Mouse (Mus musculus): Measurements from ENCODE around the gene Ugt1a10.
"Not testable (repeated sequence)": the region's sequence is repeated elsewhere in the genome, so short reads cannot be mapped to it uniquely, and the experiment has no call there.

The Ugt1a10 gene

DNA sequence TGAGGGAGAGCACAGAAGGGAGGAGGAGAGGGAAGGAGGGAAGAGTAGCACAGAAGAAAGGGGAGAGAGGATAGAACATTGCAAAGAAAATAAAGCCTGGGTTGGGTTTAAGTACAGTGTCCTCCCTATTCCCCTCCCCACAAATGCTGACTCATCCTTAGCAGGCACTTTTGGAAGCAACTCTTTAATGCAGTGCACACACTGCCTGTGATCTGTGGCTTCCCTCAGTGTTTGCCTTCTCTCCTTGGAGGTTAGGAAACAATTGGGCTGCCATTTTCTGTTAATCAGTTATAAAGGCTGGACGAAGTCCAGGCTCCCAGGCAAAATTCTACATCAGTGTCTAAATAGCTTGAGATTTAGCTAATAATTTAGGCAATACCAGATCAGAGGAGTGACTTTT lies 85.3 kb downstream of the Ugt1a10 start:
- not testable (repeated sequence) for DNase-seq (ENCODE audit: low read depth)

DNA sequence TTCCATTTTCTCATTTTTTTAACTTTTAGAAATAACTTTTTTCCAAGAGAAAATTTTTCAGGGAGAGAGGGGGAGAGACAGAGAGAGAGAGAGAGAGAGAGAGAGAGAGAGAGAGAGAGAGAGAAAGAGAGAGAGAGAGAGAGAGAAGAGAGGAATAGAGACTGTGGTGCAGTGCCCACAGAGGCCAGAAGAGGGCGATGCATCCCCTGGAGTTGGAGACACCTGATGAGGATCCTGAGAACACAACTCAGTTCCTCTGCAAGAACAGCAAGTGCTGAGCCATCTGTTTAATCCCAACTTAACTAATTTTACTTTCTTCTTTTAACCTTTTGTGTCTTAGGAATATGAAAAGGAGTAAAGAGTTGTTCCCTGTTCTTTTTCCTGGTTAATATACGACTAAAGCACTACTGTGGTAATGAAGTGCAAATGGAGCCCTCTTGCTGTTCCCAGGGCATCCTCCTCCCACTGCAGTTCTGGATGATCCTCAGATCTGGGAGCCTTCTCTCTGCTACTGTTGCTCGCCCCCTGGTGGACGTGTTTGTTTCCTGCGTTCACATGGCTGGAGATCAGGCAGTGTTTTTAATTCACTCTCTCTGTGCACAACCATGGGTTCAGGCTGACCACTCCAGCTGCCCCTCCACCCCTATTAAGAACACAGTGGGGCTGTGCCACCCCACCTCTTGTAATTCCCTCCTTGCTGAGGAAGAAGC lies 88.9 kb downstream of the Ugt1a10 start:
- DNase-seq (ENCODE audit: low read depth), result not testable (repeated sequence)

DNA sequence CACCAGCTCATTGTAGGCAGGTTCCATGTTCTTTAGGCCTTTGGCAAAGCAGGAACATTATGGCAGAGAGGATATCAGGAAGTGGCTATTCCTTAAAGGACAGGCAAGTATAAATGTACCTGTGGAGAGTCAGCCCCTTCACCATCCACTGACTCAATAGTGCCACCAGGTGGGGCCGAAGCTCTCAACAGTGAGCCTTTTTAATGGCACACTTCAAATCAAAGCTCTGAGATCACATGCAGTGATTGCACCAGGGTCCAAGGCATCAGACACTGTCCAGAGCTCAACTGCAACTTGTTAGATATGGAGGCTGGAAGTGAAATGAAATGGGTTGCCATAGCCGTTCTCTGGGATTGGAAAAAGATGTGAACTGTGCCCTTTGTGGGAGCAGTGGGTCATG lies 90.1 kb downstream of the Ugt1a10 start:
- DNase-seq (ENCODE audit: low read depth), result not testable (repeated sequence)

- not testable (repeated sequence) for DNase-seq (ENCODE audit: low read depth)
Measured at GRCm38 (mm10) chr1:88150133-88150532, 94.9 kb downstream of the Ugt1a10 start.

- DNase-seq (ENCODE audit: low read depth), result no peak
Measured at GRCm38 (mm10) chr1:88158430-88158829, 103.2 kb downstream of the Ugt1a10 start.

GRCm38 (mm10) chr1:88165711-88166110 lies 110.5 kb downstream of the Ugt1a10 start, which contains the start of gene Ugt1a5:
TSS of gene Ugt1a5 (plus strand) at chr1:88166012.
- no peak for DNase-seq (ENCODE audit: low read depth)

GRCm38 (mm10) chr1:88172190-88172589 lies 117.0 kb downstream of the Ugt1a10 start:
- DNase-seq (ENCODE audit: low read depth), result not testable (repeated sequence)

- DNase-seq (ENCODE audit: low read depth), result no peak
Measured at GRCm38 (mm10) chr1:88179657-88180056, 124.5 kb downstream of the Ugt1a10 start.

DNA sequence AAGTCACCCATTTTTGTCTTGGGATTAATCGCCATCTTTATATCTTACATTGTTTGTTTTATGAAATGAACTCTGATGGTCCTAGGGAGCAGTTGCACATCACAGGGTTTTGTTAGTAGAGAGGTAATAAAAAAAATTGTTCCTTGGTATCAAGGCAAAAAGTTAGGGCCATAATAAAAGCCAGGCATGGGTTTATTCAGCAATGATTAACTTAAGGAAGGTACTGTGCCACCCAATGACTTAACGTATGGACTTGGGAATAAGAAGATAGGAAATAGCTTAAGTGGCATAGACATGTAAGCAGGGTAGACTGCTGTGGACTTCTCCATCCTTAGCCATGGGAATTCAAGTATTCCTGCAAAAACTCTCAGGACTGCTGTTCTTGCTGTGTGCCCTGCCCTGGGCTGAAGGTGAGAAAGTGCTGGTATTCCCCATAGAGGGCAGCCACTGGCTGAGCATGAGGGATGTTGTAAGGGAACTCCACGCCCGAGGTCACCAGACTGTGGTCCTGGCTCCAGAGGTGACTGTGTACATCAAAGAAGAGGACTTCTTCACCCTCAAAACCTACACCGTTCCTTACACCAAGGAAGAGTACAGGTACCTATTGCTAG lies 131.2 kb downstream of the Ugt1a10 start:
- no peak for DNase-seq (ENCODE audit: low read depth)

- no peak for DNase-seq (ENCODE audit: low read depth)
Measured at GRCm38 (mm10) chr1:88192136-88192535, 136.9 kb downstream of the Ugt1a10 start.

DNA sequence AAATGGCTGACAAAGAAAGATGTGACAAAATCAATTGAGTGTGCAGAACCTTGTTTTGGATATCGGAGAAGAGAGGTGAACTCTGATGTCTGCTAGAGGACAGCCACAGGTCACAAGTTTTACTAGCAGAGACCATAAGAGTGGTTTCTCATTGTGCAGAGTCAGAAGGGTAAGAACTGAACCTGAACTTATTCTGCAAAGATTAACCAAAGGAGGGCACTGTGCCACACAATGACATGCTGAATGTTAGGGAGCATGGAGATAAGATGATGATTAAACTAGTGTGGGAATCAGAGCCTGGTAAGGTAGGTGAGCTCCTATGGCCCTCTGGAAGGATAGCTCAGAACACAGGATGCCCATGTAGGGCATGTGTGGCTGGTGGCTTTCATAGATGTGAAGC lies 140.5 kb downstream of the Ugt1a10 start:
- no peak for DNase-seq (ENCODE audit: low read depth)

DNA sequence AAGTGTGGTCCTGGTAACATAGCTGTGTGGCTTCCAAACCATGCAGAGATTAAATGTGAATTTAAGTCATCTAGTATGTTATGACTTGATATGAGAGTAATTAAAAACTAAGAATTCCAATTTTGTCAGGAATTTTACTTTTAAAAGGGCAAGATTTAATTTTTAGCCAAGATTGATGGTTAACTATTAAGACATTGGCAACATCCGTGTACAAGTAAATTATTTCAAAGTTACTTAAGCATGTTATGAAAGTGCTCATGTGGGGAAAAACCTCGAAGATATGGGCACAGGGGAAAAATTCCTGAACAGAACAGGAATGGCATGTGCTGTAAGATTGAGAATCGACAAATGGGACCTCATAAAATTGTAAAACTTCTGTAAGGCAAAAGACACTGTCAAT lies 142.3 kb downstream of the Ugt1a10 start:
- DNase-seq (ENCODE audit: low read depth), result no peak

- no peak for DNase-seq (ENCODE audit: low read depth)
Measured at GRCm38 (mm10) chr1:88199996-88200395, 144.8 kb downstream of the Ugt1a10 start.

GRCm38 (mm10) chr1:88200456-88200855 lies 145.3 kb downstream of the Ugt1a10 start, which contains the start of gene Ugt1a2:
TSS of gene Ugt1a2 (plus strand) at chr1:88200601.
- no peak for DNase-seq (ENCODE audit: low read depth)

GRCm38 (mm10) chr1:88205294-88205922 lies 150.2 kb downstream of the Ugt1a10 start, which contains the start of gene Dnajb3:
TSS of gene Dnajb3 (minus strand) at chr1:88205782.
- peak; percentile 36 for DNase-seq (ENCODE audit: low read depth)

DNA sequence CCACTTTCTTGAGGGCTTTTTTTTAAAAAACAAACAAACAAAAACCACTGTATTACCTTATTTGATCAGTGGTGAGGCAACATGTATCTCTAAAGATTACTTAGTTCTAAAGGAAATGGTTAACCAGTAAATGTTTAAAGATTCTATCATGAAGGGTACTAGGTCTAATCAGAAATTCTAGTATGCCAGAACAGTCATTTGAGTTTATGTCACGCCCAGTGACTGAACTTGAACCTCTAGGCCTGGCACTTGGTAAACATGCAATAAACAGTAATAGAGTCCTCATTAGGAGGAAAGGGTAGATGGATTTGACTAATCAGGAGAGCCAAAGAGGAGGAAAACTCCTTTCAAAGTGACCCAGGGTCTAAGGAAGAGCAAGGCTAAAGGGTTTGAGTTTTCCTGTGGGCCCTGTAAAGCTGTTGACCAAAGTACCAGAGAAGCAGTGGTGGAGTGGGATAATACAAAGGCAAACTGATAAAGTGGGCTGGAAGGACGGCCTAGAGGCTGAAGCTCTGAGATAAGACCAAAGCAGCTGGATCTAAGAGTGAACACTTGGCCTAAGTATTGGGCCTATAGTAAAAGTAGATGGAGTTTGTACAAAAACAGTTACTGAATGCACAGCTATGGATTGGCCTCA lies 151.8 kb downstream of the Ugt1a10 start:
- peak; percentile 9 for DNase-seq (ENCODE audit: low read depth)

- no peak for DNase-seq (ENCODE audit: low read depth)
Measured at GRCm38 (mm10) chr1:88211812-88212211, 156.6 kb downstream of the Ugt1a10 start, which contains the start of gene Ugt1a1. TSS of gene Ugt1a1 (plus strand) at chr1:88211959.

DNA sequence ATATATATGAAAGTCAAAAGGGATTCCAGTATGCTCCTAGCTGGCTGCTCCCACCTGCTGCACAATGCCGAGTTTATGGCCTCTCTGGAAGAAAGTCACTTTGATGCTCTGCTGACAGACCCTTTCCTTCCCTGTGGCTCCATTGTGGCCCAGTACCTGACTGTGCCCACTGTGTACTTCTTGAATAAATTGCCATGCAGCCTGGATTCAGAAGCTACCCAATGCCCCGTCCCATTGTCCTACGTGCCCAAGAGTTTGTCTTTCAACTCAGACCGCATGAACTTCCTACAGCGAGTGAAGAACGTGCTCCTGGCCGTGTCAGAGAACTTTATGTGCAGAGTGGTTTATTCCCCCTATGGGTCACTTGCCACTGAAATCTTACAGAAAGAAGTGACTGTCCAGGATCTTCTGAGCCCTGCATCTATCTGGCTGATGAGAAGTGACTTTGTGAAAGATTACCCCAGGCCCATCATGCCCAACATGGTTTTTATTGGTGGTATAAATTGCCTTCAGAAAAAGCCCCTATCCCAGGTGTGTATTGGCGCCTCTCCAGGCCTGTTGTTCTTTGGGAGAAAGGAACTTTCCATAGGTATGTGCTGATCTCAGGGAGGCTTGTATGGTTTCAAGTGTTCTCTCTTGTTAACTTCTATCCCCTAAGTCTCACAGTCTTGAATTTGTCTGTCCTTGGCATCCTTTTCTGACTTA lies 157.3 kb downstream of the Ugt1a10 start:
- no peak for DNase-seq (ENCODE audit: low read depth)

DNA sequence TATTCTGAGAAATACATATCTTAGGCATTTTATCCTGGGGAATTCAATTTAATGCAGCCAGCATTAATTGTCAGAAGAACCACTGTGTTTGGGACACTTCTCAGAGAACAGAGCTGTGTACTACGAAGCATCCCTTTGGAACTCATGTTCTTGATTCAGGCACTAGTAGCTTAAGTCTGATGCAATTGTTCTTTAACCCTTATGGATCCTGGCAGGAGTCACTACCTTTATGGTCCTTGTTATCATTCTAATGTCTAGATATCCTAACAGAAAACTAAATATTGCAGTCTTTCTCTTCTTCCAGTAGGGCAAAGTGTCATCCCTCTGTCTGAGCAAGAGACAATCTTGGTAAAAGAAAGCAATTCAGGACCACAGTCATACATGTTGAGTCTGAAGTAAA lies 157.9 kb downstream of the Ugt1a10 start:
- no peak for DNase-seq (ENCODE audit: low read depth)

DNA sequence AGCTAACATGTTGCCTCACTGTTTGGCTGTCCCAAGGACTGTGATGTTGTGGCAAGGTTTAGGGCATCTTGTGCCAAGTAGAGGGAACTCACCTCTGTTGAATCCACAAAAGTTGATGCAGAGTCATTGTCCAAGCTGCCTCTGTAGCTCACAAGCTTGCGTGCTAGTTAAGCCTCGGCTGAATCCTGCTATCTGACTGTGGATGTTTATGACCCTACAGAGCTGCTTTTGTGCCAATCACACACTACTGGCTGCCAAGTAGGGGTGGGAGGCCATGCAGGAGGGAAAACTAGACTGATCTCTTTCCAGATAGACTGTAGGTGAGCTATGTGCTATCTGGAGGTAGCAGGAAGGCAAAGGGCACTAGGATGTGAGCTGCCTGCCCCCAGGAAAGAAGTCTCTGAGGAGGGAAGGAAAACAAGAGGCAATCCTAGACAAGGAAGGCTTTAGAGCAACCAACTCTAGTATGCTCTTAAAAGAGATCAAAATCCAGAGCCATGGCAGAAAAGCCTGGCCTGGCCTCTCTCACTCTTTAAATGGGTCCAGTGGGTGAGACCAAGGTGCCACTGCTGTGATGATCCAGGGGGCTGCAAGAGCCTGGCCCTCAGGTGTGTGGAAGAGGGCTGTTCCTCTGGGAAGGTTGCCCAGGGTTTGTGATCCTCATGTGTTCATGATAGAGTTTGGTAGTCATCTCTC lies 158.7 kb downstream of the Ugt1a10 start:
- DNase-seq (ENCODE audit: low read depth), result no peak

DNA sequence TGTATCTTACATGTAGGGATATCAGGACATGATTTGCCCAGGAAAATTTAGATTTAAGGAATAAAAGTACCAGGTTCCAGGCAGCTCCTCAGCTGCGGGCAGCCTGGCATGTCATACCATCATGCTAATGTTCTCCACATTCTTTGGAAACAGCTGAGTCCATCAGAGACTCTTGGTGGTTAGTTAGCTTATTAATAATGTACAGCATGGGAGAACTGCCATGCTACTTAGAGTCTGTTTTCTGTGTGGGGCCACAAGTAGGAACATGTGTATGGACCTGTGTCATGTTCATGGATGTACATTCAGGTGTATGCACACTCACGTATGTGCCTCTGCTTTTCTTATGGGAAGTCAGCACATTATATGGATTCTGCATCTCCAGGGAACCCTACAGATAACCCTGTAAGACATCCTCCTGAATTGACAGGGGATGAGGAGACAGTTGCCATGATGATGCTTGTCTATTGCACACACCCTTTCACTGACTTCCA lies 159.3 kb downstream of the Ugt1a10 start:
- DNase-seq (ENCODE audit: low read depth), result no peak
